Mouse (Mus musculus) kidney, embryonic 15.5 days (tissue): ENCODE measurements at regions not wholly inside any gene's neighbourhood (a gene's known extent, or its start where the extent isn't known, plus 50 kb on each side); places are given as distances from the start of the nearest gene placed in this dataset.

Source experiments
- ATAC-seq: fragments of 200-750 bp; cut with Nextera tagmentation; replicated peaks from 2 replicates; pipeline ENCODE4 v1.8.0; 2017; ENCODE audit warnings: moderate TSS enrichment; ENCODE audit not compliant: low FRiP score
- H3K27ac ChIP-seq: fragments of 300-500 bp; sonication (generic); 2 replicates; pipeline ENCODE4 v1.5.1; 2015; ENCODE audit warnings: mild to moderate bottlenecking, inconsistent platforms
- H3K27me3 ChIP-seq: fragments of 300-500 bp; sonication (generic); 2 replicates; pipeline ENCODE4 v1.6.1; 2015; ENCODE audit warnings: inconsistent platforms
- H3K36me3 ChIP-seq: fragments of 300-500 bp; sonication (generic); 2 replicates; pipeline ENCODE4 v1.6.1; 2015; ENCODE audit warnings: inconsistent platforms
- H3K4me1 ChIP-seq: fragments of 300-500 bp; sonication (generic); 2 replicates; pipeline ENCODE4 v1.6.1; 2015; ENCODE audit warnings: inconsistent platforms
- H3K4me2 ChIP-seq: fragments of 300-500 bp; sonication (generic); 2 replicates; pipeline ENCODE4 v1.6.1; 2015; ENCODE audit warnings: moderate library complexity, mild to moderate bottlenecking, inconsistent platforms
- H3K4me3 ChIP-seq: fragments of 300-500 bp; sonication (generic); replicated peaks from 2 replicates; pipeline ENCODE4 v1.5.1; 2015; ENCODE audit warnings: mild to moderate bottlenecking, inconsistent platforms
- H3K9ac ChIP-seq: fragments of 300-500 bp; sonication (generic); 2 replicates; pipeline ENCODE4 v1.6.1; 2015; ENCODE audit warnings: mild to moderate bottlenecking, inconsistent platforms
- H3K9me3 ChIP-seq: fragments of 300-500 bp; sonication (generic); replicated peaks from 2 replicates; pipeline ENCODE4 v1.6.1; 2016; ENCODE audit warnings: inconsistent platforms
- WGBS: fragments of 180-500 bp; shearing (Covaris S2); methylation state at CpG from one replicate; pipeline ENCODE4 v1.1.7; 2015; ENCODE audit warnings: mixed read lengths; 5-methylcytosine and 5-hydroxymethylcytosine counted together

- Histone ChIP-seq H3K4me1 (no peaks in the 10 kb centered on the region), H3K27me3 (no peaks in the 10 kb centered on the region; the same call in 1 of the 2 replicates), H3K9me3 (no peaks in the 10 kb centered on the region), H3K9ac (no peak overlapping the region), H3K4me2 (no peak overlapping the region), H3K36me3 (no peaks in the 10 kb centered on the region), H3K27ac (no peak overlapping the region), H3K4me3 (no peak overlapping the region)
- WGBS: 78% methylated on average over 6 of the region's 6 CpGs
- ATAC-seq: no peak
Observed at GRCm38 (mm10) chr8:36364567-36365231, 599.1 kb downstream of the Gm19410 start.

GRCm38 (mm10) chr8:36365945-36366344 is 600.4 kb downstream of the Gm19410 start:
- 71% methylated on average over 2 of the region's 2 CpGs for WGBS
- H3K27ac ChIP-seq: no peak overlapping the region
- H3K9me3 ChIP-seq: no peaks in the 10 kb centered on the region
- no peaks in the 10 kb centered on the region for H3K27me3 ChIP-seq
- H3K36me3 ChIP-seq: no peaks in the 10 kb centered on the region
- H3K4me2 ChIP-seq: no peak overlapping the region
- H3K4me3 ChIP-seq: no peak overlapping the region
- H3K4me1 ChIP-seq: no peaks in the 10 kb centered on the region
- no peak for ATAC-seq
- H3K9ac ChIP-seq: no peak overlapping the region

GRCm38 (mm10) chr8:36376579-36377350 is 611.2 kb downstream of the Gm19410 start:
- peaks cover 3% of the 10 kb centered on the region; the same call in 1 of the 2 replicates for H3K4me1 ChIP-seq
- H3K4me2 ChIP-seq: no peak overlapping the region
- ATAC-seq: no peak
- H3K27ac ChIP-seq: no peak overlapping the region
- WGBS: 69% methylated on average over 5 of the region's 5 CpGs
- H3K27me3 ChIP-seq: no peaks in the 10 kb centered on the region
- no peak overlapping the region for H3K9ac ChIP-seq
- H3K4me3 ChIP-seq: no peak overlapping the region
- H3K36me3 ChIP-seq: no peaks in the 10 kb centered on the region
- no peaks in the 10 kb centered on the region for H3K9me3 ChIP-seq

- Histone ChIP-seq H3K4me3 (no peak overlapping the region), H3K9me3 (no peaks in the 10 kb centered on the region), H3K4me2 (no peak overlapping the region), H3K27me3 (no peaks in the 10 kb centered on the region), H3K4me1 (no peaks in the 10 kb centered on the region), H3K9ac (no peak overlapping the region), H3K36me3 (no peaks in the 10 kb centered on the region), H3K27ac (no peak overlapping the region)
- ATAC-seq: no peak
- 84% methylated on average over 9 of the region's 9 CpGs for WGBS
Observed at GRCm38 (mm10) chr8:36394487-36394886, 598.9 kb upstream of the AI429214 start.

GRCm38 (mm10) chr8:36396493-36396892 is 596.9 kb upstream of the AI429214 start:
- Histone ChIP-seq H3K9ac (no peak overlapping the region), H3K4me2 (no peak overlapping the region), H3K27ac (no peak overlapping the region), H3K36me3 (no peaks in the 10 kb centered on the region), H3K27me3 (no peaks in the 10 kb centered on the region), H3K9me3 (no peaks in the 10 kb centered on the region), H3K4me1 (no peaks in the 10 kb centered on the region), H3K4me3 (no peak overlapping the region)
- no peak for ATAC-seq
- WGBS: 83% methylated on average over 1 of the region's 1 CpGs

- Histone ChIP-seq H3K9me3 (0 out of 2 replicates have a peak, but pooled peaks cover 4% of the 10 kb centered on the region), H3K4me2 (no peak overlapping the region), H3K4me3 (no peak overlapping the region), H3K4me1 (no peaks in the 10 kb centered on the region), H3K9ac (no peak overlapping the region), H3K27me3 (no peaks in the 10 kb centered on the region), H3K36me3 (no peaks in the 10 kb centered on the region), H3K27ac (no peak overlapping the region)
- ATAC-seq: no peak
- WGBS: 76% methylated on average over 2 of the region's 2 CpGs
Observed at GRCm38 (mm10) chr8:36406706-36407105, 586.7 kb upstream of the AI429214 start.
